Mouse (Mus musculus) forebrain, embryonic 16.5 days (tissue): Measurements from ENCODE around the gene Crtac1. TPM values are rescaled to one million over a fixed set of nuclear protein-coding genes. Genes with fewer than 3 reads are reported as not detected.

Source experiments
- ATAC-seq: fragments of 200-750 bp; cut with Nextera tagmentation; 2 replicates; pipeline ENCODE4 v1.8.0; 2017; ENCODE audit warnings: mild to moderate bottlenecking, moderate library complexity
- H3K27ac ChIP-seq: fragments of 300-500 bp; sonication (generic); 2 replicates; pipeline ENCODE4 v1.5.1; 2014; ENCODE audit warnings: low read length, control low read depth
- H3K27me3 ChIP-seq: fragments of 300-500 bp; sonication (generic); replicated peaks from 2 replicates; pipeline ENCODE4 v1.6.1; 2014; ENCODE audit warnings: low read length; ENCODE audit not compliant: control insufficient read depth, insufficient read depth
- H3K36me3 ChIP-seq: fragments of 300-500 bp; sonication (generic); 2 replicates; pipeline ENCODE4 v1.6.1; 2014; ENCODE audit not compliant: control insufficient read depth, insufficient read depth
- H3K4me1 ChIP-seq: fragments of 300-500 bp; sonication (generic); replicated peaks from 2 replicates; pipeline ENCODE4 v1.6.1; 2014; ENCODE audit warnings: low read length; ENCODE audit not compliant: control insufficient read depth, insufficient read depth
- H3K4me2 ChIP-seq: fragments of 300-500 bp; sonication (generic); 2 replicates; pipeline ENCODE4 v1.6.1; 2014; ENCODE audit warnings: mild to moderate bottlenecking, low read length, control low read depth
- H3K4me3 ChIP-seq: fragments of 300-500 bp; sonication (generic); replicated peaks from 2 replicates; pipeline ENCODE4 v1.5.1; 2014; ENCODE audit warnings: mild to moderate bottlenecking, low read length, control low read depth
- H3K9ac ChIP-seq: fragments of 300-500 bp; sonication (generic); replicated peaks from 2 replicates; pipeline ENCODE4 v1.6.1; 2014; ENCODE audit warnings: low read depth, low read length, control low read depth
- H3K9me3 ChIP-seq: fragments of 300-500 bp; sonication (generic); 2 replicates; pipeline ENCODE4 v1.6.1; 2016; ENCODE audit warnings: low read length; ENCODE audit not compliant: control insufficient read depth
- WGBS: fragments of 180-500 bp; shearing (Covaris S2); extraction: QIAGEN DNeasy Blood & Tissue Kit; methylation state at CpG from one replicate; pipeline ENCODE4 v1.1.7; 2014; 5-methylcytosine and 5-hydroxymethylcytosine counted together
- polyA plus RNA-seq: library from polyadenylated mRNA; unstranded; fragments of >200 nt; fragmentation: Nextera tagmentation; extraction: Ambion mirVana; gene quantifications from 2 replicates; pipeline ENCODE4 v1.2.1, GENCODE M21; 2015

Gene Crtac1
- polyA plus RNA-seq, 1 experiment from 2014 or later, result 24.3 TPM

GRCm38 (mm10) chr19:42397281-42397680 is 34.3 kb downstream of the Crtac1 start:
- Histone ChIP-seq H3K9ac (no peak overlapping the region), H3K4me1 (peaks cover 23% of the 10 kb centered on the region), H3K36me3 (no peaks in the 10 kb centered on the region), H3K27me3 (no peaks in the 10 kb centered on the region), H3K9me3 (no peaks in the 10 kb centered on the region), H3K4me2 (no peak overlapping the region), H3K4me3 (no peak overlapping the region), H3K27ac (no peak overlapping the region)
- no peak for ATAC-seq
- 20% methylated on average over 11 of the region's 11 CpGs for WGBS

GRCm38 (mm10) chr19:42394848-42395534 is 36.6 kb downstream of the Crtac1 start:
- H3K27ac ChIP-seq, result peak overlapping the region; percentile 61

GRCm38 (mm10) chr19:42393920-42394319 is 37.7 kb downstream of the Crtac1 start:
- Histone ChIP-seq H3K4me1 (peaks cover 37% of the 10 kb centered on the region), H3K27me3 (no peaks in the 10 kb centered on the region), H3K36me3 (no peaks in the 10 kb centered on the region), H3K4me2 (no peak overlapping the region), H3K4me3 (no peak overlapping the region), H3K9ac (no peak overlapping the region), H3K27ac (peak overlapping the region; percentile 61), H3K9me3 (no peaks in the 10 kb centered on the region)
- WGBS, result 44% methylated on average over 4 of the region's 4 CpGs
- peak; percentile 49 for ATAC-seq

More at GRCm38 (mm10) chr19:42394848-42395534, 36.6 kb downstream of the Crtac1 start:
- WGBS, result 55% methylated on average over 2 of the region's 2 CpGs
- Histone ChIP-seq H3K4me3 (no peak overlapping the region), H3K27me3 (no peaks in the 10 kb centered on the region), H3K9ac (no peak overlapping the region), H3K4me2 (no peak overlapping the region), H3K9me3 (no peaks in the 10 kb centered on the region), H3K4me1 (peaks cover 37% of the 10 kb centered on the region), H3K36me3 (no peaks in the 10 kb centered on the region)
- peak; percentile 59 for ATAC-seq

- no peaks in the 10 kb centered on the region for H3K9me3 ChIP-seq
- no peak overlapping the region for H3K27ac ChIP-seq
- no peaks in the 10 kb centered on the region for H3K27me3 ChIP-seq
- no peak overlapping the region for H3K9ac ChIP-seq
- peaks cover 37% of the 10 kb centered on the region for H3K4me1 ChIP-seq
- no peak overlapping the region for H3K4me2 ChIP-seq
- ATAC-seq, result no peak
- H3K4me3 ChIP-seq, result no peak overlapping the region
- WGBS, result 88% methylated on average over 8 of the region's 8 CpGs
- H3K36me3 ChIP-seq, result no peaks in the 10 kb centered on the region
Observed at GRCm38 (mm10) chr19:42392094-42392493, 39.5 kb downstream of the Crtac1 start.

GRCm38 (mm10) chr19:42389574-42389973 is 42.0 kb downstream of the Crtac1 start:
- Histone ChIP-seq H3K27me3 (no peaks in the 10 kb centered on the region), H3K4me2 (no peak overlapping the region), H3K4me3 (no peak overlapping the region), H3K9me3 (no peaks in the 10 kb centered on the region), H3K9ac (no peak overlapping the region), H3K36me3 (no peaks in the 10 kb centered on the region), H3K27ac (no peak overlapping the region; the same call in 1 of the 2 replicates), H3K4me1 (peaks cover 39% of the 10 kb centered on the region)
- 79% methylated on average over 14 of the region's 14 CpGs for WGBS
- no peak for ATAC-seq

- Histone ChIP-seq H3K36me3 (no peaks in the 10 kb centered on the region), H3K27ac (no peak overlapping the region), H3K4me3 (no peak overlapping the region), H3K27me3 (no peaks in the 10 kb centered on the region; the same call in 1 of the 2 replicates), H3K9ac (peak overlapping the region; percentile 34; the same call in 1 of the 2 replicates), H3K9me3 (no peaks in the 10 kb centered on the region), H3K4me2 (peak overlapping the region; percentile 34), H3K4me1 (peaks cover 22% of the 10 kb centered on the region)
- ATAC-seq, result peak; percentile 22; the same call in 1 of the 2 replicates
- WGBS, result 6% methylated on average over 15 of the region's 15 CpGs
Observed at GRCm38 (mm10) chr19:42384981-42385598, 46.5 kb downstream of the Crtac1 start.

- no peaks in the 10 kb centered on the region; the same call in 1 of the 2 replicates for H3K27me3 ChIP-seq
- H3K27ac ChIP-seq, result peak overlapping the region; percentile 54
- H3K9me3 ChIP-seq, result no peaks in the 10 kb centered on the region
- peaks cover 26% of the 10 kb centered on the region for H3K4me1 ChIP-seq
- no peaks in the 10 kb centered on the region for H3K36me3 ChIP-seq
- ATAC-seq, result peak; percentile 51
- H3K4me2 ChIP-seq, result peak overlapping the region; percentile 48
- peak overlapping the region; percentile 26 for H3K4me3 ChIP-seq
- peak overlapping the region; percentile 46 for H3K9ac ChIP-seq
- WGBS, result 1% methylated on average over 13 of the region's 13 CpGs
Observed at GRCm38 (mm10) chr19:42380981-42381373, 50.6 kb downstream of the Crtac1 start.

- Histone ChIP-seq H3K4me2 (peak overlapping the region; percentile 48), H3K36me3 (no peaks in the 10 kb centered on the region), H3K9ac (peak overlapping the region; percentile 46), H3K27me3 (no peaks in the 10 kb centered on the region; the same call in 1 of the 2 replicates), H3K4me3 (peak overlapping the region; percentile 26), H3K27ac (peak overlapping the region; percentile 72), H3K4me1 (peaks cover 24% of the 10 kb centered on the region), H3K9me3 (no peaks in the 10 kb centered on the region)
- 1% methylated on average over 23 of the region's 26 CpGs for WGBS
- ATAC-seq, result peak; percentile 85
Observed at GRCm38 (mm10) chr19:42380321-42380980, 51.1 kb downstream of the Crtac1 start.

- no peak overlapping the region for H3K4me2 ChIP-seq
- H3K4me1 ChIP-seq, result peaks cover 17% of the 10 kb centered on the region
- H3K4me3 ChIP-seq, result no peak overlapping the region
- no peaks in the 10 kb centered on the region for H3K36me3 ChIP-seq
- H3K27me3 ChIP-seq, result no peaks in the 10 kb centered on the region; the same call in 1 of the 2 replicates
- no peak for ATAC-seq
- H3K9me3 ChIP-seq, result no peaks in the 10 kb centered on the region
- H3K27ac ChIP-seq, result no peak overlapping the region
- 43% methylated on average over 8 of the region's 8 CpGs for WGBS
- H3K9ac ChIP-seq, result no peak overlapping the region
Observed at GRCm38 (mm10) chr19:42379798-42380197, 51.8 kb downstream of the Crtac1 start.
